8 mouse cellular contexts compared by ENCODE assay signal in the genomic region with DNA sequence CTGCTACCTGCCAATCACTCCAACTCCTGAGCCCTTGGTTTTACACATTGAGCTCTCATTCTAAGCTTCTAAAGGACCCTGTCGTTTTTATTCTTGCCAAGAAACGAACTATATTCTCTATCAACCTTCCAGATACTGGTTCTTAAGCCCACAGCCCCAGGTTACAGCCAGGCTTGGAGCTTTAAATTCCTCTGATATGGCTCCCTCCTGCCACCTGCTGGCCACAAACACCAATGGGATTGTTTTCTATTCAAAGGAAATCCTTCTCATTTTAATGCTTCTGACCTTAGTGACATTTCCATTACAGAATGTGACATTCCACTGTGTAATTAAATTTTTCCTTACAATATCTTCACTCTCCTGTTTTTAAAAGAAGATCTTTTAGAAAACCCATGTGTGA. TPM values are rescaled to one million over a fixed set of nuclear protein-coding genes. Genes with fewer than 3 reads are reported as not detected.
DNase-seq lines count a peak whose midpoint lies in the region; ATAC-seq and TF ChIP-seq lines count a peak whose summit lies in the region.

No protein-coding gene starts in this region.

- H3K79me2 ChIP-seq in liver, adult 2 months (ENCODE audit: control insufficient read depth, insufficient read depth, low read length), result no peaks in the 10 kb centered on the region

- peak; percentile 53 for TF ChIP-seq CTCF in liver, adult 2 months (IDR thresholded peaks at IDR 0.05; ENCODE audit: low read depth, low read length)

- TF ChIP-seq POLR2A in liver, adult 2 months (IDR thresholded peaks at IDR 0.05; ENCODE audit: extremely low read depth, insufficient read depth, low read length), result no peak

- H3K27me3 ChIP-seq in liver, adult 2 months (ENCODE audit: control insufficient read depth, insufficient read depth, low read length), result no peaks in the 10 kb centered on the region
- H3K27me3 ChIP-seq in liver, embryonic 12.5 days (replicated peaks), result no peaks in the 10 kb centered on the region

- H3K36me3 ChIP-seq in liver, adult 2 months (ENCODE audit: control insufficient read depth, insufficient read depth, low read length), result no peaks in the 10 kb centered on the region
- H3K36me3 ChIP-seq in liver, embryonic 12.5 days, result no peaks in the 10 kb centered on the region

- peaks cover 2% of the 10 kb centered on the region; the same call in 1 of the 2 replicates for H3K4me1 ChIP-seq in liver, adult 2 months (ENCODE audit: control insufficient read depth, insufficient read depth, low read length)
- no peaks in the 10 kb centered on the region for H3K4me1 ChIP-seq in liver, embryonic 12.5 days

- no peak overlapping the region for H3K4me3 ChIP-seq in liver, adult 2 months (ENCODE audit: insufficient read depth, low read depth, low read length)
- no peak overlapping the region for H3K4me3 ChIP-seq in liver, embryonic 12.5 days

- H3K9me3 ChIP-seq in liver, embryonic 12.5 days (replicated peaks), result no peaks in the 10 kb centered on the region

- 4% methylated on average over 2 of the region's 2 CpGs for WGBS in liver, adult 2 months
- 16% methylated on average over 2 of the region's 2 CpGs for WGBS in liver, embryonic 12.5 days (ENCODE audit: insufficient replicate concordance)

- no peak overlapping the region for H3K27ac ChIP-seq in liver, adult 2 months (replicated peaks; ENCODE audit: insufficient read depth, low read depth, low read length)
- H3K27ac ChIP-seq in liver, embryonic 12.5 days, result no peak overlapping the region

- intact Hi-C loops in gastrocnemius, postnatal 36 days (cut with DNase I), result loop anchor here (5.0 kb wide), 2 partner anchors 173 to 313 kb away; no protein-coding TSS in a partner anchor
- intact Hi-C loops in left cerebral cortex, postnatal 14 days (cut with DNase I), result loop anchor here (2.0 to 5.0 kb wide), 2 partner anchors 169 to 313 kb away; no protein-coding TSS in a partner anchor

- ATAC-seq in liver, embryonic 12.5 days, result no peak
- ATAC-seq in activated CD4-positive, CD25-positive, alpha-beta regulatory T cell, adult 4 months, result no peak

- peak; percentile 18 for DNase-seq in liver, adult 2 months (ENCODE audit: extremely low read depth, low read depth, low spot score)
- peak; percentile 36 for DNase-seq in MEL-GATA-1-ER (ENCODE audit: extremely low read depth, low read depth)
- DNase-seq in brain, adult 2 months (ENCODE audit: low read depth, low spot score), result peak; percentile 48
- DNase-seq in gastrocnemius, postnatal 36 days, result peak; percentile 9 to 16
- DNase-seq in left cerebral cortex, postnatal 14 days (ENCODE audit: low spot score in 2 of 2), result peak; percentile 17 to 60
- peak; percentile 13 for DNase-seq in retina, postnatal 7 days (ENCODE audit: low read depth, low spot score)

- H3K9ac ChIP-seq in liver, adult 2 months (ENCODE audit: low read depth, low read length), result no peak overlapping the region
- no peak overlapping the region for H3K9ac ChIP-seq in liver, embryonic 12.5 days

- H3K4me2 ChIP-seq in liver, embryonic 12.5 days, result no peak overlapping the region

RNA-seq across cellular contexts. Expression of a gene that starts 28.6 kb away (rescaled TPM):
- 10.9 and 11.5 TPM in 2 replicates for total RNA-seq in liver, adult 2 months (2014; rRNA removed)
- 2.3 and 2.6 TPM in 2 replicates for polyA plus RNA-seq in liver, adult 2 months (2012; rRNA removed)
- 13.2 TPM in 2 replicates for polyA plus RNA-seq in liver, embryonic 12.5 days (2016; fragmentation: Nextera tagmentation; extraction: Ambion mirVana)
- total RNA-seq in gastrocnemius, postnatal 36 days (2021), result 1 to 10 TPM; 5.8 to 5.9 TPM
- total RNA-seq in left cerebral cortex, postnatal 14 days (2021), result 10 to 100 TPM; 12.0 to 14.2 TPM
- polyA plus RNA-seq in activated CD4-positive, CD25-positive, alpha-beta regulatory T cell, adult 4 months (2017; shearing (Covaris generic)), result 10 to 100 TPM; 11.0 to 12.5 TPM

RNA-seq across cellular contexts. Expression of a gene that starts 44.1 kb away (rescaled TPM):
- 1.2 and 3.0 TPM in 2 replicates for total RNA-seq in liver, adult 2 months (2014; rRNA removed)
- polyA plus RNA-seq in liver, adult 2 months (2012; rRNA removed), result 0.25 and 0.65 TPM in 2 replicates
- polyA plus RNA-seq in liver, embryonic 12.5 days (2016; fragmentation: Nextera tagmentation; extraction: Ambion mirVana), result 0.43 and 0.48 TPM in 2 replicates
- 10 to 100 TPM in 1 of 2 experiments, 1 to 10 TPM in 1; 5.5 to 10.5 TPM for total RNA-seq in gastrocnemius, postnatal 36 days (2021)
- 10 to 100 TPM; 63.5 to 66.0 TPM for total RNA-seq in left cerebral cortex, postnatal 14 days (2021)
- 1 to 10 TPM; 5.7 to 8.8 TPM for polyA plus RNA-seq in activated CD4-positive, CD25-positive, alpha-beta regulatory T cell, adult 4 months (2017; shearing (Covaris generic))

Comparison
In these comparisons a context has a peak if more than half of its experiments do, and no peak if none do; other contexts are left out.
1. RNA of a gene that starts 44.1 kb away (total RNA-seq): 63.5 to 66.0 TPM in left cerebral cortex, postnatal 14 days; 5.5 to 10.5 TPM in gastrocnemius, postnatal 36 days and 1.2 to 3.0 TPM in liver, adult 2 months; every median in the first group is over 4 times any median in the second.
2. Peak in every context shown above with its lines, with median percentiles within 50 percentile points of each other: DNase-seq.